Mouse (Mus musculus) erythroblast, embryonic 14.5 days (primary cell): ENCODE data around the gene Flna.

ENCODE experiments used
- GATA1 ChIP-seq: IDR thresholded peaks from 2 replicates; pipeline ENCODE4 v1.6.1; 2012; ENCODE audit warnings: low read length, inconsistent platforms, mixed read lengths
- TAL1 ChIP-seq: IDR thresholded peaks from 3 replicates; pipeline ENCODE4 v1.6.1; 2012; ENCODE audit warnings: low read length, inconsistent platforms, mixed read lengths

- no peak for TF ChIP-seq GATA1
- TF ChIP-seq TAL1 = no peak
Measured at GRCm38 (mm10) chrX:74245687-74246086, 3.9 kb downstream of the Flna start.
